Mouse (Mus musculus) liver, embryonic 11.5 days (tissue): ENCODE results near the gene Mrgprd. TPM values are rescaled to one million over a fixed set of nuclear protein-coding genes. Genes with fewer than 3 reads are reported as not detected.

Experiments
- ATAC-seq: fragments of 200-750 bp; cut with Nextera tagmentation; replicated peaks from 2 replicates; pipeline ENCODE4 v1.8.0; 2017; ENCODE audit warnings: moderate number of reproducible peaks, mild to moderate bottlenecking, moderate TSS enrichment, moderate library complexity; ENCODE audit not compliant: low FRiP score
- DNase-seq: peaks from one replicate; pipeline ENCODE4 v3.0.0-alpha.2; 2017; ENCODE audit warnings: low spot score
- H3K27ac ChIP-seq: fragments of 300-500 bp; sonication (generic); 2 replicates; pipeline ENCODE4 v1.5.1; 2014; ENCODE audit warnings: mild to moderate bottlenecking, low read depth, low read length, control low read depth
- H3K27me3 ChIP-seq: fragments of 300-500 bp; sonication (generic); replicated peaks from 2 replicates; pipeline ENCODE4 v1.6.1; 2014; ENCODE audit warnings: low read length, mixed read lengths; ENCODE audit not compliant: control insufficient read depth, insufficient read depth
- H3K36me3 ChIP-seq: fragments of 300-500 bp; sonication (generic); 2 replicates; pipeline ENCODE4 v1.6.1; 2014; ENCODE audit warnings: mild to moderate bottlenecking, low read length, moderate library complexity, mixed read lengths; ENCODE audit not compliant: control insufficient read depth, insufficient read depth
- H3K4me1 ChIP-seq: fragments of 300-500 bp; sonication (generic); replicated peaks from 2 replicates; pipeline ENCODE4 v1.6.1; 2014; ENCODE audit warnings: low read length, mixed read lengths; ENCODE audit not compliant: control insufficient read depth, insufficient read depth
- H3K4me2 ChIP-seq: fragments of 300-500 bp; sonication (generic); 2 replicates; pipeline ENCODE4 v1.6.1; 2014; ENCODE audit warnings: mild to moderate bottlenecking, control low read depth, moderate library complexity
- H3K4me3 ChIP-seq: fragments of 300-500 bp; sonication (generic); 2 replicates; pipeline ENCODE4 v1.5.1; 2014; ENCODE audit warnings: low read depth, low read length, control low read depth
- H3K9ac ChIP-seq: fragments of 300-500 bp; sonication (generic); 2 replicates; pipeline ENCODE4 v1.6.1; 2014; ENCODE audit warnings: low read depth, low read length, control low read depth
- H3K9me3 ChIP-seq: fragments of 300-500 bp; sonication (generic); 2 replicates; pipeline ENCODE4 v1.6.1; 2016; ENCODE audit warnings: low read length, inconsistent platforms, mixed read lengths; ENCODE audit not compliant: control insufficient read depth
- WGBS: fragments of 180-500 bp; shearing (Covaris S2); extraction: QIAGEN DNeasy Blood & Tissue Kit; methylation state at CpG from one replicate; pipeline ENCODE4 v1.1.7; 2014; 5-methylcytosine and 5-hydroxymethylcytosine counted together
- polyA plus RNA-seq: library from polyadenylated mRNA; unstranded; fragments of >200 nt; fragmentation: Nextera tagmentation; extraction: Ambion mirVana; gene quantifications from 2 replicates; pipeline ENCODE4 v1.2.1, GENCODE M21; 2014

The Mrgprd gene
- polyA plus RNA-seq, 1 experiment from 2014 or later: not detected

GRCm38 (mm10) chr7:145300321-145301007 lies 14.2 kb upstream of the Mrgprd start, which contains the start of gene Mrgprf:
Gene Mrgprf, plus strand, starts transcription at chr7:145300828.
- DNase-seq (no peak), ATAC-seq (no peak)
- Histone ChIP-seq H3K4me3 (no peak within 1 kb of the TSS), H3K27me3 (0 out of 2 replicates have a peak, but pooled peaks cover 2% of the 10 kb centered on the region), H3K4me2 (no peak within 1 kb of the TSS), H3K27ac (no peak within 1 kb of the TSS), H3K36me3 (no peaks in the 10 kb centered on the region), H3K9ac (no peak within 1 kb of the TSS), H3K9me3 (no peaks in the 10 kb centered on the region), H3K4me1 (peaks cover 2% of the 10 kb centered on the region)
- WGBS: 31% methylated on average over 13 of the region's 13 CpGs

DNA sequence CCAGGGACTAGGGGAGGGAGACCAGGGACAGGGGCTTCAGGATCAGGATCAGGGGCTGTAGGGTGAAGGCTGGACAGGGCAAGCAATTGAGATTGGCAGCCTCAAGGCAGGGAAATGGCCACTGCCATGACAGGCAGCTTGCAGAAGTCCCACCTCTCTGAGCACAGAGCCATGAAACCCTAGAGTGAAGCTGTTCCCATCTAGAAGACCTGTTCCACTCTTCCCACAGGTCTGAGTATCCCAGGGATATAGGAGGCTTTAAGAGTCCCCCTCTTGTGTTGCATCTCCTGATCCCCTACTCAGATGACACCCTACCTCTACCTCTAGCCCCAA lies 13.7 kb upstream of the Mrgprd start:
- Histone ChIP-seq H3K27me3 (no peaks in the 10 kb centered on the region), H3K4me3 (no peak overlapping the region), H3K4me1 (peaks cover 2% of the 10 kb centered on the region), H3K9me3 (no peaks in the 10 kb centered on the region), H3K27ac (no peak overlapping the region), H3K4me2 (no peak overlapping the region), H3K36me3 (no peaks in the 10 kb centered on the region), H3K9ac (no peak overlapping the region)
- ATAC-seq (no peak), DNase-seq (no peak)

GRCm38 (mm10) chr7:145301341-145302005 lies 13.2 kb upstream of the Mrgprd start:
- Histone ChIP-seq H3K27ac (no peak overlapping the region), H3K36me3 (no peaks in the 10 kb centered on the region), H3K27me3 (no peaks in the 10 kb centered on the region), H3K9ac (no peak overlapping the region), H3K9me3 (no peaks in the 10 kb centered on the region), H3K4me2 (no peak overlapping the region), H3K4me3 (no peak overlapping the region), H3K4me1 (peaks cover 2% of the 10 kb centered on the region)
- ATAC-seq (no peak), DNase-seq (no peak)
- WGBS: 82% methylated on average over 6 of the region's 6 CpGs

DNA sequence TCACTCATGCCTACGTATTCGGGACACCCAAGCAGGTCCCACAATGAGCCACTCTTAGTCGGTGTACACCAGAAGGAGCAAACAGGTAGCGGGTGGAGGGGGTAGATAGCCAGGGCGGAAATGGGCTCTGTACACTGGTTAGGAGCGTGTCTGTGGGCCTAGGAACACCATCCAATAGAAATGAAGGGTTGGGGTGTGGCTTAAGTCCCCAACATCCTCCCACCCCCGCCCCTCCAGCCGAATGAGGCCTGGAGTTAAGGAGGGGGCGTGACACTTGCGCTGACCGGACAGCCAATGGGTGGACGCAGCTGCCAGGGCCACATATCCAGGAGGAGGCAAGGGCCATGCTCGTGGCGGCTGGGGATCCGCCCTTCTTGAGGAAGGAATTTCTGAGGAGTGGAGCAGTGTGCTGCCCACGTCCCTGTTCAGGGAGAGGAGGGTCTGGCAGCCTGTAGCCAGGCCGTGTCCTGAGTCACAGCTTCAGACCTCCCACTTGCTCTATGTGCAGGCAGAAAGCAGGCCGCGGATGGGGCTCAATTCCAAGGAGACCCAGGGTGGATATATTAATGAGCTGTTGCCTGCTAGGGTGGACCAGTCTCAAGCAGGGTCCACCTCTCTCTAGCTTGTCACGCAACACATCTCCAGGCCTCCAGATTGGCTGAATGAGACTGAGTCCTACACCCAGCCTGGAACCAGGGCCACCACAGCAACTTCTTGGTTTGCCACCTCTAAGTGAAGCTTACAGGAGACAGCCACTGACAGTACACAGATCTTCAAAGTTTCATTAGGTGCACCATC lies 11.9 kb upstream of the Mrgprd start:
- Histone ChIP-seq H3K36me3 (no peaks in the 10 kb centered on the region), H3K4me1 (peaks cover 2% of the 10 kb centered on the region), H3K27me3 (no peaks in the 10 kb centered on the region), H3K4me3 (peak overlapping the region; percentile 24), H3K4me2 (peak overlapping the region; percentile 62), H3K9ac (no peak overlapping the region), H3K27ac (no peak overlapping the region), H3K9me3 (no peaks in the 10 kb centered on the region)
- peak; percentile 75 for DNase-seq
- 8% methylated on average over 20 of the region's 20 CpGs for WGBS
- peak; percentile 95 for ATAC-seq

GRCm38 (mm10) chr7:145304153-145304552 lies 10.5 kb upstream of the Mrgprd start:
- no peak for ATAC-seq
- no peak overlapping the region for H3K4me3 ChIP-seq
- H3K4me1 ChIP-seq: peaks cover 2% of the 10 kb centered on the region
- no peaks in the 10 kb centered on the region for H3K27me3 ChIP-seq
- WGBS: 72% methylated on average over 2 of the region's 2 CpGs
- H3K36me3 ChIP-seq: no peaks in the 10 kb centered on the region
- H3K9me3 ChIP-seq: no peaks in the 10 kb centered on the region
- no peak overlapping the region for H3K27ac ChIP-seq
- no peak overlapping the region for H3K4me2 ChIP-seq
- H3K9ac ChIP-seq: no peak overlapping the region
- no peak for DNase-seq

DNA sequence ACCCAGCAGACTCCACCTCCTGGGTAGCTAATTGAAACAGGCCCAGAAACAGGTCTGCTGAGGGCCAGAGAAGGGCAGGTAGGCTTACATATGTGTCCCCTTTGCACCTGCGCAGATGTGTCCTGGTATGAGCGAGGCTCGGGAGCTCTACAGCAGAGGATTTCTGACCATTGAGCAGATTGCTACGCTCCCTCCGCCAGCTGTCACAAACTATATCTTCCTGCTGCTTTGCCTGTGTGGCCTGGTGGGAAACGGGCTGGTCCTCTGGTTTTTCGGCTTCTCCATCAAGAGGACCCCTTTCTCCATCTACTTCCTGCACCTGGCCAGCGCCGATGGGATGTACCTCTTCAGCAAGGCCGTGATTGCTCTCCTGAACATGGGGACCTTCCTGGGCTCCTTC lies 7.0 kb upstream of the Mrgprd start:
- H3K27me3 ChIP-seq: no peaks in the 10 kb centered on the region
- H3K27ac ChIP-seq: no peak overlapping the region
- no peaks in the 10 kb centered on the region for H3K36me3 ChIP-seq
- peaks cover 2% of the 10 kb centered on the region; the same call in 1 of the 2 replicates for H3K4me1 ChIP-seq
- H3K4me3 ChIP-seq: no peak overlapping the region
- H3K9me3 ChIP-seq: no peaks in the 10 kb centered on the region
- DNase-seq (no peak), ATAC-seq (no peak)
- no peak overlapping the region for H3K9ac ChIP-seq
- WGBS: 84% methylated on average over 10 of the region's 10 CpGs
- no peak overlapping the region for H3K4me2 ChIP-seq

GRCm38 (mm10) chr7:145308061-145308675 lies 6.5 kb upstream of the Mrgprd start:
- Histone ChIP-seq H3K4me1 (no peaks in the 10 kb centered on the region; the same call in 1 of the 2 replicates), H3K4me3 (no peak overlapping the region), H3K9ac (no peak overlapping the region), H3K9me3 (no peaks in the 10 kb centered on the region), H3K27me3 (no peaks in the 10 kb centered on the region), H3K36me3 (no peaks in the 10 kb centered on the region), H3K27ac (no peak overlapping the region), H3K4me2 (no peak overlapping the region)
- DNase-seq (no peak), ATAC-seq (no peak)
- WGBS: 62% methylated on average over 30 of the region's 30 CpGs

DNA sequence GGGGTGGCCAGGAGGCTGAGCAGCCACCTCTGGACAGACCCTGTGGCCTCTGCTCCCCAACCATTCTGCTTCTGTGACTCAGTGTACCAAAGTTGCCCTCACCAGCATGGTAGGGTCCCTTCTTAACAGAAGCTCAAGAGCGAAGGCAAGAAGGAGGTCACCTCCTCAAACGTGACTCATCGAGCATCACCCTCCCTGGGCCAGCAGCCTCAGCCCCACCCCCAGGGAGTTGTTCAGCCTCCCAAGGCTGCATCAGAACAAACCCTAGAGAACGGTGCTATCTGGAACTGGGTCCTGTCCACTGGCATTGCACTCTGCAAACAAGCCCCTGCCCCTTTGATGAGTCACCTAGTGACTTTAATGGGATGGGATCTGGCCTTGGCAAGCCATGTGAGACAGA lies 5.8 kb upstream of the Mrgprd start:
- Histone ChIP-seq H3K27me3 (no peaks in the 10 kb centered on the region), H3K4me2 (no peak overlapping the region), H3K9me3 (no peaks in the 10 kb centered on the region), H3K4me1 (no peaks in the 10 kb centered on the region), H3K9ac (no peak overlapping the region), H3K36me3 (no peaks in the 10 kb centered on the region), H3K4me3 (no peak overlapping the region), H3K27ac (no peak overlapping the region)
- DNase-seq: no peak
- WGBS: 65% methylated on average over 4 of the region's 4 CpGs
- ATAC-seq: no peak
